Mouse (Mus musculus): ENCODE data around the gene Hdc. TPM values are rescaled to one million over a fixed set of nuclear protein-coding genes. Genes with fewer than 3 reads are reported as not detected.
"Not testable (repeated sequence)": the region's sequence is repeated elsewhere in the genome, so short reads cannot be mapped to it uniquely, and the experiment has no call there.

Gene Hdc
- polyA plus RNA-seq, 1 experiment from 2014 or later: 1.4 TPM

DNA sequence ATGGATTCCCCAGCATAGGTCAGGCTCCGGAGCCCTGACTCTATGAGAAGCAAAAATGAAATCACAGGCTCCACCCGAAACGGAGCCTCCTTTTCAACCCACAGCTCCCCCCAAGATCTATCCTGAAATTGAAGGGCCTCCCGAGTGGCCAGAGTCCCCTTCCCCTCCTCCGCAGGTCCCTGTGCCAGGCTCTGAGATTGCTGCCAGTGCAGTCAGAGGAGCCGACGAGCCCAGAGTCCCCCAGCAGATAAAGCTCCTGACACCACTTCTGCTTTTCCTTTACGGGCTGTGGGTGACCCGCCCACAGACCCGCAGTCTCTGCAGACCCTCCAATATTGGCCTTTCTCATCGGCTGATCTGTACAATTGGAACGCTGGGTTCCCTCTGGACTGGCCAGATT lies 9.5 kb downstream of the Hdc start:
- WGBS: 80% methylated on average over 12 of the region's 12 CpGs

DNA sequence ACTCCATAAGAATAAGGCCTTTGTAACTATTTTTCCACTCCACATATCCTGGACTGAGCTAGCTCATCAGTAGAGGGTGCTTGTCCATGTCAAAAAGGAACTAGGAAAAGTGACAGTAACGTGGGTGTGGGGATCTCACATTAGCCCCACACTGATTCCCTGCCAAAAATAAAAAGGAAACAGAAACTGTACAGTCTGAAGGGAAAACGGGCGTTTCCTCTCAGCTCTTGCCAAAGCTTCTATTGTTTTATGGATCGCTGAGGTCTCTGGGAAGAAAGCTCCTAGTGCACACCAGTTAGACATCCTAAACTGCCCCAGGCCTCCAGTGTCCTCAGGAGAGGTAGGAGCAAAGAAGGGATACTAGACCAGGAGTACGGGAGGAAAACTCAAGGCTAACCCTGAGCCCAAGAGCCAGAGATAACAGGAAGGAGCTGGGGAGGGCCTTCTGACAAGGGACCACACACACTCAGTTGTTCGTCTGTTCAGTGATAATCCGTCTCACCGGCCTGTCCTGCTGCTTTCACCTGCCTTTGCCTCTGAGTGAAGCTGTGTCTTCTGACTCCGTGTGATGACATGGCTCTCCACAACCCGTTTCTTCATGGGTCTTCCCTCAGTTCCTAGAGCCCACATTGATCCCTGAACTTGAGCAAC lies 11.4 kb downstream of the Hdc start:
- no peak overlapping the region for H3K4me2 ChIP-seq (ENCODE audit: low read depth, low read length)
- WGBS: 61% methylated on average over 10 of the region's 10 CpGs
- H3K9me3 ChIP-seq (replicated peaks; ENCODE audit: control insufficient read depth, low read length): no peaks in the 10 kb centered on the region
- DNase-seq (ENCODE audit: low spot score): no peak
- H3K4me3 ChIP-seq (ENCODE audit: low read depth, low read length): no peak overlapping the region
- H3K27ac ChIP-seq (replicated peaks; ENCODE audit: low read depth, low read length): no peak overlapping the region
- ATAC-seq (replicated peaks; ENCODE audit: insufficient number of reproducible peaks, low FRiP score, low TSS enrichment, low read depth): no peak
- H3K27me3 ChIP-seq (ENCODE audit: control insufficient read depth, insufficient read depth, low read length): no peaks in the 10 kb centered on the region
- no peaks in the 10 kb centered on the region for H3K4me1 ChIP-seq (ENCODE audit: control insufficient read depth, insufficient read depth, low read length)
- H3K9ac ChIP-seq (replicated peaks; ENCODE audit: low read length): no peak overlapping the region
- no peaks in the 10 kb centered on the region for H3K36me3 ChIP-seq (replicated peaks; ENCODE audit: control insufficient read depth, insufficient read depth, low read depth, low read length)

More for the DNA sequence above, 9.5 kb downstream of the Hdc start:
- H3K4me2 ChIP-seq (ENCODE audit: low read depth, low read length); H3K36me3 ChIP-seq (replicated peaks; ENCODE audit: control insufficient read depth, insufficient read depth, low read depth, low read length); H3K4me1 ChIP-seq (ENCODE audit: control insufficient read depth, insufficient read depth, low read length); H3K27ac ChIP-seq (replicated peaks; ENCODE audit: low read depth, low read length); H3K27me3 ChIP-seq (ENCODE audit: control insufficient read depth, insufficient read depth, low read length); DNase-seq (ENCODE audit: low spot score); H3K9me3 ChIP-seq (replicated peaks; ENCODE audit: control insufficient read depth, low read length); ATAC-seq (replicated peaks; ENCODE audit: insufficient number of reproducible peaks, low FRiP score, low TSS enrichment, low read depth); H3K9ac ChIP-seq (replicated peaks; ENCODE audit: low read length); H3K4me3 ChIP-seq (ENCODE audit: low read depth, low read length): not testable (repeated sequence)

DNA sequence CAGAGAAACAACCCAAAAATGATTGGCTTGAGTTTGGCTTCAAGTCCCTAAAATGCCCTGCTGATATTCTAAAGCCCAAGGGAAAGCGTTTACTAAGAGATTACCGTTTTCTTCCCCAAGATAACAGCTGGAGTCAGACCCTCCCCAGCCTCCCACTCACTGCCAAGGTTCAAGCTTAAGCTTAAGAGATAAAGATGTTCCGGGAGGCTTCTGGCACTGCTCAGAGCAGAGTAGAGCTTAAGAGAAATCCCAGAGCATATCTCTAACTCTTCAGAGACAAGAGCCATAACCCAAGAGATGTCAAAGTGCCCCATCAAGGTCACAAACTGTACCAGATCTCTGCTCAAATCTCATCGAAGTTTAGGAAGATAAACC lies 12.4 kb downstream of the Hdc start:
- H3K9me3 ChIP-seq (replicated peaks; ENCODE audit: control insufficient read depth, low read length): no peaks in the 10 kb centered on the region
- no peaks in the 10 kb centered on the region for H3K27me3 ChIP-seq (ENCODE audit: control insufficient read depth, insufficient read depth, low read length)
- WGBS: 65% methylated on average over 4 of the region's 4 CpGs
- no peak overlapping the region for H3K4me2 ChIP-seq (ENCODE audit: low read depth, low read length)
- ATAC-seq (replicated peaks; ENCODE audit: insufficient number of reproducible peaks, low FRiP score, low TSS enrichment, low read depth) (no peak), DNase-seq (ENCODE audit: low spot score) (no peak)
- H3K36me3 ChIP-seq (replicated peaks; ENCODE audit: control insufficient read depth, insufficient read depth, low read depth, low read length): no peaks in the 10 kb centered on the region
- H3K9ac ChIP-seq (replicated peaks; ENCODE audit: low read length): no peak overlapping the region
- no peaks in the 10 kb centered on the region for H3K4me1 ChIP-seq (ENCODE audit: control insufficient read depth, insufficient read depth, low read length)
- no peak overlapping the region for H3K4me3 ChIP-seq (ENCODE audit: low read depth, low read length)
- H3K27ac ChIP-seq (replicated peaks; ENCODE audit: low read depth, low read length): no peak overlapping the region

DNA sequence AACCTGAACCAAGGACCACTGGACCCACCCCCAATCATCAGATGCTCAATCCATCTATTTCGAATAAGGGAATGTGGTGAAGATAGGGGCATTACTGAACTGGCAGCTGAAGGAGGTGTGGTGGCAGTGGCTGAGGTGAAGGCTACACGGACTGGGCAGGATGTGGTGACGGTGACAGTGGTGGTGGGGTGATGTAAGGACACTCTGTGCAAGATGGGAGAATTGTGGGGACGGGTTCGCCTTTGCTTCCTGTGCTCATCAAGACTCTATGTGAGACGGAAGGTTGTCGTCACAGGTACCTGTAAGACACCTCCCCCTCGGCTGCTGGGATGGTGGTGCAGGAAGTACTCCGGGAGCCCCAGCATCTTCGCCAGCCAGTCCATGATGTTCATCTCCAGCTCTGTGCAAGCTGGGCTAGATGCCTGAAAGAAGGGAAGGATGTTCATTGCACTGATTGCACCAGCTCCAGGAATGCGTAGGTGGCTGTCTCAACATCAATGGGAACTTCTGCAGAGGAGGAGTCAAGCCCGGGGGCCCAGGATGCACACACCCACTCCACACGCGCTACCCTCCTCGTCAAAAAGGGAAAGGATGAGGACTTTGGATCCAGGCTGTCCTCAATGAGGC lies 12.9 kb downstream of the Hdc start:
- Histone ChIP-seq H3K9ac (replicated peaks; ENCODE audit: low read length) (no peak overlapping the region), H3K9me3 (replicated peaks; ENCODE audit: control insufficient read depth, low read length) (no peaks in the 10 kb centered on the region), H3K36me3 (replicated peaks; ENCODE audit: control insufficient read depth, insufficient read depth, low read depth, low read length) (no peaks in the 10 kb centered on the region), H3K27me3 (ENCODE audit: control insufficient read depth, insufficient read depth, low read length) (no peaks in the 10 kb centered on the region), H3K4me2 (ENCODE audit: low read depth, low read length) (no peak overlapping the region), H3K4me1 (ENCODE audit: control insufficient read depth, insufficient read depth, low read length) (no peaks in the 10 kb centered on the region), H3K27ac (replicated peaks; ENCODE audit: low read depth, low read length) (no peak overlapping the region), H3K4me3 (ENCODE audit: low read depth, low read length) (no peak overlapping the region)
- DNase-seq (ENCODE audit: low spot score) (no peak), ATAC-seq (replicated peaks; ENCODE audit: insufficient number of reproducible peaks, low FRiP score, low TSS enrichment, low read depth) (no peak)
- 87% methylated on average over 15 of the region's 15 CpGs for WGBS

DNA sequence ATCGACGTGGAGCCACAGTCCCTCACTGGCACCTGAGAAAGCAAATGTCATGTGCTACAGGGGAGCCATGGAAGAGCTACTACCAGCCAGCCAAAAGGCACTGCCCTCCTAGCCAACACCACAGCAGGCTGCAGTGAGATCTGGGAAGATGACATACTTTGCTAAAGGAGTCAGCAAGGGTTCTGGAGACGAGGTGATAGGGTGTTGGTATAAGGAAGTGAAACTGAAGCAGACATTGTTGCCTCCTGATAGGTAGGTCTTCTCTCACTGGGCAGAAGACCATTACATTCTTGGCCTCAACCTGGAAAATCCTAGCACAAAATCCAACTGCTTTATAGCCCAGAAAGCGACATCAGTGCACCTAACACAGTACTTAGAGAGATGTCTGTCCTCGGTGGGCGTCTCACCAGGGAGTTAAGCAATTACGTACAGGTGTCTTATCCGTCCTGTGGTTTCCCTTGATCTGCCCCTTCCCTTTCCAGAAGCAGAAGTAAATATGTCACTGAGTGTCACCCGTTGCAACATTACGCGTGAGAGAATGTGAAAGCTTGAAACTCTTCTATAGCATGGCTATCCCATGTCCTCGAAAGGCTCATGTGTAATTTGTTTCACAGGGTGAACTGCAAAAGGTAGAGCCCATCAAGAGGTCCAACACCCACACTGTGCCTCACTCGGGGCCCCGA lies 17.0 kb downstream of the Hdc start:
- Histone ChIP-seq H3K27ac (replicated peaks; ENCODE audit: low read depth, low read length) (no peak overlapping the region), H3K36me3 (replicated peaks; ENCODE audit: control insufficient read depth, insufficient read depth, low read depth, low read length) (no peaks in the 10 kb centered on the region), H3K9me3 (replicated peaks; ENCODE audit: control insufficient read depth, low read length) (no peaks in the 10 kb centered on the region), H3K9ac (replicated peaks; ENCODE audit: low read length) (no peak overlapping the region), H3K4me2 (ENCODE audit: low read depth, low read length) (no peak overlapping the region), H3K4me3 (ENCODE audit: low read depth, low read length) (no peak overlapping the region), H3K27me3 (ENCODE audit: control insufficient read depth, insufficient read depth, low read length) (no peaks in the 10 kb centered on the region), H3K4me1 (ENCODE audit: control insufficient read depth, insufficient read depth, low read length) (no peaks in the 10 kb centered on the region)
- DNase-seq (ENCODE audit: low spot score): no peak
- no peak for ATAC-seq (replicated peaks; ENCODE audit: insufficient number of reproducible peaks, low FRiP score, low TSS enrichment, low read depth)
- 87% methylated on average over 14 of the region's 14 CpGs for WGBS

DNA sequence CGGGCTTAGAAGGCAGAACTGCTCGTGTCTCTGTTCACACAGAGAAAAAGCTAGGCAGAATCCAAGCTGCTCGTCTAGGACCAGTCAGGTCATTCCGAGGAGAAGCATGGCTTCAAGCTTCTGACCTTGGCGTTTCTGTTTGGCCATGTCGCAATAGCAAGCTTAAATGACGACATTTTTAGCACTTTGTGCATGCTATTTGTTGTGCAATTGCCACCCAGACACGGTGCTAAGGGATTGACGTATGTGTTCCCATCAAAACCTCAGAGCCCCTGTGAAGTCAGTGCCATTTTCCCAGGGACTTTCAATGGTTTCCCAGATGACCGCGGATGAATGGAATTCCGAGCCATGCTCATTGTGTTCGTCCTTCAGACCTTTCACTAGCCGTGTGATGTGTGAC lies 18.6 kb downstream of the Hdc start:
- no peaks in the 10 kb centered on the region for H3K36me3 ChIP-seq (replicated peaks; ENCODE audit: control insufficient read depth, insufficient read depth, low read depth, low read length)
- H3K9ac ChIP-seq (replicated peaks; ENCODE audit: low read length): no peak overlapping the region
- H3K27ac ChIP-seq (replicated peaks; ENCODE audit: low read depth, low read length): no peak overlapping the region
- H3K27me3 ChIP-seq (ENCODE audit: control insufficient read depth, insufficient read depth, low read length): no peaks in the 10 kb centered on the region
- WGBS: 84% methylated on average over 14 of the region's 14 CpGs
- H3K4me1 ChIP-seq (ENCODE audit: control insufficient read depth, insufficient read depth, low read length): no peaks in the 10 kb centered on the region
- no peak for ATAC-seq (replicated peaks; ENCODE audit: insufficient number of reproducible peaks, low FRiP score, low TSS enrichment, low read depth)
- no peaks in the 10 kb centered on the region for H3K9me3 ChIP-seq (replicated peaks; ENCODE audit: control insufficient read depth, low read length)
- H3K4me2 ChIP-seq (ENCODE audit: low read depth, low read length): no peak overlapping the region
- DNase-seq (ENCODE audit: low spot score): no peak
- H3K4me3 ChIP-seq (ENCODE audit: low read depth, low read length): no peak overlapping the region

DNA sequence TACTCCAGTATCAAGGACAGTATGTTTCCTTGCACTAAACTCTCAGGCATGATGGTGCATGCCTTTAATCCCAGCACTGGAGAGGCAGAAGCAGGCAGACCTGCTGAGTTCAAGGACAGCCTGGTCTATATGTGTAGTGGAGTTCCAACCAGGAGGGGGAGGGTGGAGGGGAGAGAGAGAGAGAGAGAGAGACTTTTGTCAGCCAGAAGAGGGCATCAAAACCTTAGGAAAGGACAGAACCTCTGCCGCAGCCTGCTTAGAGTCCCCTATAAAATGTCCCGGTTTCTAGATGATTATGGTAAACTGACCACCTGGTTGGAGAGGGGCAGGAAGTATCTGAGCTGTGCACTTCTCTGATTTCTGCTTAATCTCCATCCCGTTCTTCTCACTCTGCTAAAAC lies 20.1 kb downstream of the Hdc start:
- Histone ChIP-seq H3K9me3 (replicated peaks; ENCODE audit: control insufficient read depth, low read length) (no peaks in the 10 kb centered on the region), H3K27me3 (ENCODE audit: control insufficient read depth, insufficient read depth, low read length) (no peaks in the 10 kb centered on the region), H3K4me2 (ENCODE audit: low read depth, low read length) (no peak overlapping the region), H3K36me3 (replicated peaks; ENCODE audit: control insufficient read depth, insufficient read depth, low read depth, low read length) (no peaks in the 10 kb centered on the region), H3K9ac (replicated peaks; ENCODE audit: low read length) (no peak overlapping the region), H3K4me3 (ENCODE audit: low read depth, low read length) (no peak overlapping the region), H3K27ac (replicated peaks; ENCODE audit: low read depth, low read length) (no peak overlapping the region), H3K4me1 (ENCODE audit: control insufficient read depth, insufficient read depth, low read length) (no peaks in the 10 kb centered on the region)
- ATAC-seq (replicated peaks; ENCODE audit: insufficient number of reproducible peaks, low FRiP score, low TSS enrichment, low read depth) (peak; percentile 52; the same call in 1 of the 2 replicates), DNase-seq (ENCODE audit: low spot score) (peak; percentile 54)
- WGBS: 14% methylated on average over 3 of the region's 3 CpGs

DNA sequence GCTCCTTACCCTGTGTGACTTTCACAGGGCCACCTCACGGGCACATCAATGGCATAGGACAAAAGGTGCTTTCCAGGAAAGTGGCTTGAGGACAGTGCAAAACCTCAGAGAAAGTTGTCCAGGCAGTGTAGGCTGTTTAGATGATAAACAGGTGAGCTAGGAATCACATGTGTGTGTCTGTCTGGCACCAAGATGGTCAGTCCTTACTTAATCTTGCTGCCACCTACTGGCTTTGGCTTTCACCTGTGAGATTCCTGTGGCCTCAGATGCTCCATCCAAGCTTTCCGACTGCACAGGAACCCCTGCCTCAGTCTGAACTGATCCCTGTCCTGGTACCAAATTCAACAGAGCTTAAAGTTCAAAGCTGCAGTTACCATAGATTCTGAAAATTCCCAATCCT lies 20.7 kb downstream of the Hdc start:
- H3K27me3 ChIP-seq (ENCODE audit: control insufficient read depth, insufficient read depth, low read length): no peaks in the 10 kb centered on the region
- no peak for ATAC-seq (replicated peaks; ENCODE audit: insufficient number of reproducible peaks, low FRiP score, low TSS enrichment, low read depth)

More for the DNA sequence above, 20.7 kb downstream of the Hdc start:
- Histone ChIP-seq H3K36me3 (replicated peaks; ENCODE audit: control insufficient read depth, insufficient read depth, low read depth, low read length) (no peaks in the 10 kb centered on the region), H3K9me3 (replicated peaks; ENCODE audit: control insufficient read depth, low read length) (no peaks in the 10 kb centered on the region), H3K4me3 (ENCODE audit: low read depth, low read length) (no peak overlapping the region), H3K9ac (replicated peaks; ENCODE audit: low read length) (no peak overlapping the region), H3K4me2 (ENCODE audit: low read depth, low read length) (no peak overlapping the region), H3K27ac (replicated peaks; ENCODE audit: low read depth, low read length) (no peak overlapping the region), H3K4me1 (ENCODE audit: control insufficient read depth, insufficient read depth, low read length) (no peaks in the 10 kb centered on the region)
- WGBS: 50% methylated on average over 2 of the region's 2 CpGs
- no peak for DNase-seq (ENCODE audit: low spot score)
